Mouse (Mus musculus) ES-E14 (cell line): ENCODE results near the gene Ubr1.

Experiments used
- MAFK ChIP-seq: IDR thresholded peaks from 2 replicates; pipeline ENCODE4 v1.6.1; 2014; ENCODE audit warnings: mild to moderate bottlenecking, low read depth, low read length, inconsistent platforms; ENCODE audit not compliant: insufficient read depth
- ZC3H11A ChIP-seq: IDR thresholded peaks from 2 replicates; pipeline ENCODE4 v1.6.1; 2012; ENCODE audit warnings: low read depth, mild to moderate bottlenecking, inconsistent platforms, low read length, borderline replicate concordance
- ZNF384 ChIP-seq: IDR thresholded peaks from 2 replicates; pipeline ENCODE4 v1.6.1; 2012; ENCODE audit warnings: low read depth, low read length, inconsistent platforms

DNA sequence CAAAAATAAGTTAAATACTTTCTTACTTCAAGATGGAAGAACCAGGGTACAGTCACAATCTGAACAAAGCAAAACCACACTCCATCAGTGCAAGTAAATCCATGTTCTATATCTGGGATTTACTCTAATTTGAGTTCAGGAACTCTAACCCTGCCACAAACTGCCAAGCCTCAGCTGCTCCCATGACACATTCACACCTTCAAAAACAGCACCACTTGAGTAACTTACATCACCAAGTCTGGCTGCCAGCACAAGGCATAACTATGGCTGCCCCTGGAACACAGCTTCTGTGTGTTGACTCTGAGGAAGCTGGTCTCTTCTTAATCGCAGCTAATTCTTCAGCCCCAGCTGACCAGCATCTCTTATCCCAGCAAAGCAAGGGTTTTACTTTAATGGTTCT, 46.6 kb upstream of the Ubr1 start:
- TF ChIP-seq ZC3H11A (no peak), ZNF384 (no peak), MAFK (no peak)
